Mouse (Mus musculus): Measurements from ENCODE around the gene Gm45837.

Gene Gm45837

GRCm38 (mm10) chr7:101465850-101466580 lies 55.3 kb downstream of the Gm45837 start:
- H3K36me3 ChIP-seq (ENCODE audit: insufficient read depth, low read length): no peaks in the 10 kb centered on the region
- no peaks in the 10 kb centered on the region for H3K4me1 ChIP-seq (replicated peaks; ENCODE audit: low read depth, low read length)
- 0 out of 2 replicates have a peak, but pooled peaks cover 4% of the 10 kb centered on the region for H3K27me3 ChIP-seq (ENCODE audit: insufficient read depth, low read length)
- H3K9me3 ChIP-seq (ENCODE audit: low read length): peaks cover 32% of the 10 kb centered on the region
- no peak overlapping the region for H3K4me3 ChIP-seq (replicated peaks; ENCODE audit: low read length)
- TF ChIP-seq POU5F1 (IDR thresholded peaks at IDR 0.05; ENCODE audit: borderline replicate concordance, low read length): no peak
- TF ChIP-seq CTCF (conservative IDR thresholded peaks at IDR 0.05; ENCODE audit: low read length): no peak
- no peak for TF ChIP-seq NANOG (IDR thresholded peaks at IDR 0.05; ENCODE audit: borderline replicate concordance, low read length)

DNA sequence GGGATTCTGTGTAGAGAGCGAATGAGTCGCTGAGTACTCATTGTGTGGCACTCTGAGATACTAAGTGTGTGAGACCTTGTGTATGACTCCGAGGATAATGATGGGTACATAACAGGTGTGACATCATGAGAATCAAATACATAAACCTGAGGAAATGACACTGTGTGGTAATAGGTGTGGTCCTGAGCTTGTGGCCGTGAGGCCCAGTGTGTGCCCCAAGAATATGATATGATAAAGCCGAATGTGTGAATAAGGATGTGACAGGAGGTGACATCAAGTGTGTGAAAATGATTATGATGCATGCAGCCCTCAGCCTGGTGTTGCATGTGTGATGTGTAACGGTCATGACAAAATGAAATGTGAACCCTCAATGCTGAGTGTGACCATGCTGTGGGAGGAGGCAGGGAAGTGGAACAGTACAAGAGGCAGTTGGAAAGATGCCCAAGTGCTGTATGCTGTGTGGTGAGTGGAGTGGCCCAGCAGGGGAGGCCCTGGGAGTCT lies 55.9 kb downstream of the Gm45837 start:
- Histone ChIP-seq H3K9me3 (ENCODE audit: low read length) (peaks cover 32% of the 10 kb centered on the region), H3K4me1 (replicated peaks; ENCODE audit: low read depth, low read length) (no peaks in the 10 kb centered on the region), H3K27me3 (ENCODE audit: insufficient read depth, low read length) (0 out of 2 replicates have a peak, but pooled peaks cover 4% of the 10 kb centered on the region), H3K36me3 (ENCODE audit: insufficient read depth, low read length) (no peaks in the 10 kb centered on the region), H3K4me3 (replicated peaks; ENCODE audit: low read length) (no peak overlapping the region)
- TF ChIP-seq CTCF (conservative IDR thresholded peaks at IDR 0.05; ENCODE audit: low read length) (no peak), POU5F1 (IDR thresholded peaks at IDR 0.05; ENCODE audit: borderline replicate concordance, low read length) (no peak), NANOG (IDR thresholded peaks at IDR 0.05; ENCODE audit: borderline replicate concordance, low read length) (no peak)

DNA sequence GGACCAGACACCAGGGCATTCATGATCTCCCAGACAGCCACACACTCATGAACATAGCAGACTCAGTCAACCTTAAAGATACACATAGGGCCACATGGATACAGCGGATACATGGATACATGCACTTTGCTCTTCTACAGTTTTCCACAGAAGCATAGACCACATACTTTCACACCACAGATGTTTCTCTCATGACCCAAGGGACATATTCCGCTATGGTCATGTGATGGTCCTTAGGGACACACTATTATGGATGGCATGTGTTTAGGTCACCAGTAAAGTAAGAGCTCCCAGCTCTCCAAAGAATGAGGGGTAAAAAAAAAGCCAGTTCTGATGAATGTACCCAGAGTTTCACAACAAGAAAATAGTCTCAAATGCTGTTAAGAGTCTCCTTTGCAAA lies 60.7 kb downstream of the Gm45837 start:
- 0 out of 2 replicates have a peak, but pooled peaks cover 10% of the 10 kb centered on the region for H3K27me3 ChIP-seq (ENCODE audit: insufficient read depth, low read length)
- H3K9me3 ChIP-seq (ENCODE audit: low read length): no peaks in the 10 kb centered on the region
- H3K4me3 ChIP-seq (replicated peaks; ENCODE audit: low read length): no peak overlapping the region
- H3K4me1 ChIP-seq (replicated peaks; ENCODE audit: low read depth, low read length): no peaks in the 10 kb centered on the region; the same call in 1 of the 2 replicates
- H3K36me3 ChIP-seq (ENCODE audit: insufficient read depth, low read length): no peaks in the 10 kb centered on the region
- TF ChIP-seq CTCF (conservative IDR thresholded peaks at IDR 0.05; ENCODE audit: low read length): no peak
- no peak for TF ChIP-seq POU5F1 (IDR thresholded peaks at IDR 0.05; ENCODE audit: borderline replicate concordance, low read length)
- no peak for TF ChIP-seq NANOG (IDR thresholded peaks at IDR 0.05; ENCODE audit: borderline replicate concordance, low read length)

GRCm38 (mm10) chr7:101471968-101472480 lies 61.3 kb downstream of the Gm45837 start:
- no peak for TF ChIP-seq CTCF (conservative IDR thresholded peaks at IDR 0.05; ENCODE audit: low read length)
- no peak for TF ChIP-seq POU5F1 (IDR thresholded peaks at IDR 0.05; ENCODE audit: borderline replicate concordance, low read length)
- TF ChIP-seq NANOG (IDR thresholded peaks at IDR 0.05; ENCODE audit: borderline replicate concordance, low read length): no peak
- Histone ChIP-seq H3K4me3 (replicated peaks; ENCODE audit: low read length) (no peak overlapping the region), H3K4me1 (replicated peaks; ENCODE audit: low read depth, low read length) (peaks cover 3% of the 10 kb centered on the region; the same call in 1 of the 2 replicates), H3K36me3 (ENCODE audit: insufficient read depth, low read length) (no peaks in the 10 kb centered on the region), H3K27me3 (ENCODE audit: insufficient read depth, low read length) (0 out of 2 replicates have a peak, but pooled peaks cover 14% of the 10 kb centered on the region), H3K9me3 (ENCODE audit: low read length) (no peaks in the 10 kb centered on the region)

DNA sequence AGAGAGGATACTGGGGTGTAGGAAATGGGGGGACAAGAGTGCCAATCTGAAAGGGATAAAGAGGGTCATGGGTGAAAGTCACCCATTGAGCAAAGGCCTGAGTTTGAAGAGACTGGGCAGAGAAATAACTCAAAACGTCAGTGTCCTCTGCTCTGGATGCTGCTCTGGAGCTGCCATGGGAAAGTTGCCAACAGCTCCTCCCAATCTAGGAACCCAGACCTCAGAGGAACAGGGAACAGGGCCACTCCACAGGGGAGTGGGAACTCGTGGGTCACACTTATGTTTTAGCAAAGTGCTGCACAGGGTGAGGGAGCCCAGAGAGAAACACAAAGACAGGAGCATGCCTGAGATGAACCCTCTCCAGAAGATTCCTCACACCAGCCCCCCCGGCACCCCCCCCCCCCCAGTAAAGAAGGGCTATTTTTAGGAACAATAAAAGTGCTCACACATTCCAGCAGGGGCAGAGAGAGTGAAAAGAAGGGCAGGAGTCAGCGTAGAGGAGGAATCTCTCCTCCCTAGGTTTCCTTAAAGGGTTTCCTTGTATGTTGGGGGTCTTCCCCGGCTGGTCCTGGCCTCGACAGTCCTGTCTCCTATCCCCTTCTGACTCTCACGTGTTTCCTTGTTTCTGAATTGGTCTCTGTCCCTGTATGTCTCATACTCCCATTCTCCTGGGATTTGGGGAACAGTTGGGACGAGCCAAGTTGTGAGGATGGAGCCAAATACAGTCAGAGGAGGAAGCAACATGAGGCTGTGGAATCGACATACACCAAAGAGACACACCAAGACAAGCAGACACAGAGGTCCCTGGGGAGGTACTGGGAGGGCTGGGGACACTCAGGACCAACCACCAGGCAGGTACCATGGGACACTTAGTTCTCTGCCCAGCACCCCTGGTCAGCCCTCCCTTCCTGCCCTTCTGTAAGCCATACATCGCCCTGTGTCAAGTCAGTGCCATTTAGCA lies 62.2 kb downstream of the Gm45837 start:
- Histone ChIP-seq H3K4me3 (replicated peaks; ENCODE audit: low read length) (no peak overlapping the region), H3K27me3 (ENCODE audit: insufficient read depth, low read length) (0 out of 2 replicates have a peak, but pooled peaks cover 14% of the 10 kb centered on the region), H3K4me1 (replicated peaks; ENCODE audit: low read depth, low read length) (peaks cover 7% of the 10 kb centered on the region), H3K36me3 (ENCODE audit: insufficient read depth, low read length) (no peaks in the 10 kb centered on the region), H3K9me3 (ENCODE audit: low read length) (no peaks in the 10 kb centered on the region)
- TF ChIP-seq POU5F1 (IDR thresholded peaks at IDR 0.05; ENCODE audit: borderline replicate concordance, low read length): no peak
- TF ChIP-seq CTCF (conservative IDR thresholded peaks at IDR 0.05; ENCODE audit: low read length): no peak
- TF ChIP-seq NANOG (IDR thresholded peaks at IDR 0.05; ENCODE audit: borderline replicate concordance, low read length): no peak

DNA sequence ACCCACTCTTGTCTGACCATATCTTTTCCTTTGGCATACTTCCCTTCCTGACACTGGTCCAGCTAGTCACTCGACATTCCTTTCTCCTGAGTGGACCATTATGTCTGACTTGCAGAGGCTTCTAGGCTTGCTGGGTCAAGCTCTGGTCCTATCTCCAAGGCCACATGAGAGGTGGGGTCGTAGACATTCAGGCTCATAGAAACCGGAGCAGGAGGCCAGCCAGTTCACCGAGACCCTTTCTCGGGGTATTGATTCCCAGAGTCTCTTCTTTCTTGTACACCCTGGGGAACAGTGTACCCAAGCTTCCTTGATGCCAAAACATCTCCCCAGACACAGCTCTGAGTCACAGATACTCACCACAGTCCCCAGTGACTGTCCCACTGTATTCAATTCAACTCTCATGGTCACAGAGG lies 63.7 kb downstream of the Gm45837 start:
- Histone ChIP-seq H3K4me1 (replicated peaks; ENCODE audit: low read depth, low read length) (peaks cover 19% of the 10 kb centered on the region), H3K36me3 (ENCODE audit: insufficient read depth, low read length) (no peaks in the 10 kb centered on the region), H3K27me3 (ENCODE audit: insufficient read depth, low read length) (0 out of 2 replicates have a peak, but pooled peaks cover 14% of the 10 kb centered on the region), H3K4me3 (replicated peaks; ENCODE audit: low read length) (no peak overlapping the region), H3K9me3 (ENCODE audit: low read length) (peaks cover 2% of the 10 kb centered on the region; the same call in 1 of the 2 replicates)
- TF ChIP-seq NANOG (IDR thresholded peaks at IDR 0.05; ENCODE audit: borderline replicate concordance, low read length) (no peak), CTCF (conservative IDR thresholded peaks at IDR 0.05; ENCODE audit: low read length) (no peak), POU5F1 (IDR thresholded peaks at IDR 0.05; ENCODE audit: borderline replicate concordance, low read length) (no peak)

GRCm38 (mm10) chr7:101476028-101476427 lies 65.3 kb downstream of the Gm45837 start:
- peaks cover 6% of the 10 kb centered on the region; the same call in 1 of the 2 replicates for H3K9me3 ChIP-seq (ENCODE audit: low read length)
- H3K4me1 ChIP-seq (replicated peaks; ENCODE audit: low read depth, low read length): peaks cover 27% of the 10 kb centered on the region
- TF ChIP-seq CTCF (conservative IDR thresholded peaks at IDR 0.05; ENCODE audit: low read length): no peak
- no peak for TF ChIP-seq NANOG (IDR thresholded peaks at IDR 0.05; ENCODE audit: borderline replicate concordance, low read length)
- TF ChIP-seq POU5F1 (IDR thresholded peaks at IDR 0.05; ENCODE audit: borderline replicate concordance, low read length): no peak
- 0 out of 2 replicates have a peak, but pooled peaks cover 14% of the 10 kb centered on the region for H3K27me3 ChIP-seq (ENCODE audit: insufficient read depth, low read length)
- H3K36me3 ChIP-seq (ENCODE audit: insufficient read depth, low read length): no peaks in the 10 kb centered on the region
- H3K4me3 ChIP-seq (replicated peaks; ENCODE audit: low read length): no peak overlapping the region

Data from E14TG2a.4 (cell line).